Mouse (Mus musculus): ENCODE data around the gene Mybphl.

GRCm38 (mm10) chr3:108372274-108372673 is 7.6 kb downstream of the Mybphl start:
- TF ChIP-seq POLR2A (IDR thresholded peaks at IDR 0.05; ENCODE audit: control insufficient read depth, extremely low read depth, insufficient read depth, low read length, poor library complexity) (no peak), CTCF (IDR thresholded peaks at IDR 0.05; ENCODE audit: borderline replicate concordance, control insufficient read depth, extremely low read depth, insufficient read depth, low read length, poor library complexity) (no peak)
